In the genomic region with DNA sequence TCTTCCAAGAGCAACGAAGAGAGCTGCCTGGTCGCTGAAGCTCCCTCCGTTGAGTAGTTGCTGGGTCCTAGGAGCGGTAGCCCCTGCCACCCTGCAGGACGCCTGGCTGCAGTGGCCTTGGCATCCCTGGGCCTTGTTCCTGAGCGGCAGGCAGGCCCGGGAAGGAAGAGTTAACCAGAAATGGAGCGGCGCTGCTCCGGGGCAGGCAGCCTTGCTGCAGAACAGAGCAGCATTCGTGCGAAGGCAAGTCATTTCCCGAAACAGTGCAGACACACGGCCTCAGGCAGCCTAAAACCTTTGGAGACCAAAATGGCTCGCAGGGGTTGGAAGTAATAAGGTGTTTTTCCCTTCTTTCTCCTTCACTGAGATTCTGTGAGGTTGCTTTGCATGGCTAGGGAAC, we compare ENCODE assay signal across 8 mouse cellular contexts. TPM values are rescaled to one million over a fixed set of nuclear protein-coding genes. Genes with fewer than 3 reads are reported as not detected.
DNase-seq lines count a peak whose midpoint lies in the region; ATAC-seq and TF ChIP-seq lines count a peak whose summit lies in the region.

No protein-coding gene starts in this region.

- H3K9me3 ChIP-seq in heart, embryonic 13.5 days: no peaks in the 10 kb centered on the region
- H3K9me3 ChIP-seq in forebrain, embryonic 15.5 days: no peaks in the 10 kb centered on the region
- H3K9me3 ChIP-seq in limb, embryonic 15.5 days: no peaks in the 10 kb centered on the region
- no peaks in the 10 kb centered on the region for H3K9me3 ChIP-seq in lung, postnatal 0 days (ENCODE audit: low read length)

- TF ChIP-seq CTCF in lung, postnatal 0 days (IDR thresholded peaks at IDR 0.05): no peak

- intact Hi-C loops in heart, postnatal 25 days (cut with DNase I): no loop called here

- H3K4me1 ChIP-seq in heart, embryonic 13.5 days: peaks cover 5% of the 10 kb centered on the region
- H3K4me1 ChIP-seq in forebrain, embryonic 15.5 days: peaks cover 24% of the 10 kb centered on the region
- peaks cover 35% of the 10 kb centered on the region for H3K4me1 ChIP-seq in limb, embryonic 15.5 days
- no peaks in the 10 kb centered on the region for H3K4me1 ChIP-seq in lung, postnatal 0 days (ENCODE audit: insufficient read depth, low read depth, low read length)

- no peak overlapping the region for H3K4me3 ChIP-seq in heart, embryonic 13.5 days
- H3K4me3 ChIP-seq in forebrain, embryonic 15.5 days: no peak overlapping the region
- H3K4me3 ChIP-seq in limb, embryonic 15.5 days: 0 out of 2 replicates have a peak overlapping the region, but pooled peaks have one; percentile 11
- H3K4me3 ChIP-seq in lung, postnatal 0 days (ENCODE audit: low read depth, low read length): no peak overlapping the region

- H3K4me2 ChIP-seq in heart, embryonic 13.5 days: peak overlapping the region; percentile 48
- peak overlapping the region; percentile 20 for H3K4me2 ChIP-seq in forebrain, embryonic 15.5 days (replicated peaks)
- H3K4me2 ChIP-seq in limb, embryonic 15.5 days: peak overlapping the region; percentile 38
- H3K4me2 ChIP-seq in lung, postnatal 0 days (replicated peaks; ENCODE audit: low read depth, low read length): no peak overlapping the region

- H3K27ac ChIP-seq in heart, embryonic 13.5 days (replicated peaks): no peak overlapping the region
- peak overlapping the region; percentile 79 for H3K27ac ChIP-seq in forebrain, embryonic 15.5 days (replicated peaks)
- H3K27ac ChIP-seq in limb, embryonic 15.5 days: peak overlapping the region; percentile 74
- H3K27ac ChIP-seq in lung, postnatal 0 days (ENCODE audit: low read length): no peak overlapping the region

- H3K9ac ChIP-seq in heart, embryonic 13.5 days: peak overlapping the region; percentile 45; the same call in 1 of the 2 replicates
- no peak overlapping the region; the same call in 1 of the 2 replicates for H3K9ac ChIP-seq in forebrain, embryonic 15.5 days (replicated peaks)
- H3K9ac ChIP-seq in limb, embryonic 15.5 days: no peak overlapping the region
- no peak overlapping the region for H3K9ac ChIP-seq in lung, postnatal 0 days (replicated peaks; ENCODE audit: low read depth)

- TF ChIP-seq EP300 in lung, postnatal 0 days (IDR thresholded peaks at IDR 0.05): no peak

- 31% methylated on average over 15 of the region's 15 CpGs for WGBS in heart, embryonic 13.5 days
- WGBS in forebrain, embryonic 15.5 days: 18% methylated on average over 15 of the region's 15 CpGs
- 13% methylated on average over 15 of the region's 15 CpGs for WGBS in limb, embryonic 15.5 days
- 38% methylated on average over 15 of the region's 15 CpGs for WGBS in lung, postnatal 0 days

- no peaks in the 10 kb centered on the region for H3K36me3 ChIP-seq in heart, embryonic 13.5 days
- H3K36me3 ChIP-seq in forebrain, embryonic 15.5 days: no peaks in the 10 kb centered on the region
- H3K36me3 ChIP-seq in limb, embryonic 15.5 days: no peaks in the 10 kb centered on the region
- H3K36me3 ChIP-seq in lung, postnatal 0 days (ENCODE audit: insufficient read depth, low read length): no peaks in the 10 kb centered on the region

- H3K27me3 ChIP-seq in heart, embryonic 13.5 days (replicated peaks): no peaks in the 10 kb centered on the region; the same call in 1 of the 2 replicates
- no peaks in the 10 kb centered on the region for H3K27me3 ChIP-seq in forebrain, embryonic 15.5 days
- H3K27me3 ChIP-seq in limb, embryonic 15.5 days: no peaks in the 10 kb centered on the region
- no peaks in the 10 kb centered on the region for H3K27me3 ChIP-seq in lung, postnatal 0 days (replicated peaks; ENCODE audit: insufficient read depth, low read length)

- no peak for DNase-seq in heart, postnatal 25 days (ENCODE audit: low spot score)
- peak; percentile 13 for DNase-seq in brain, adult 2 months (ENCODE audit: low read depth, low spot score)
- no peak for DNase-seq in lung, postnatal 0 days (ENCODE audit: low spot score)
- no peak for DNase-seq in thymus, postnatal 36 days
- no peak for DNase-seq in layer of hippocampus, adult 9-11 months

- ATAC-seq in heart, embryonic 13.5 days (ENCODE audit: extremely low read depth, insufficient number of reproducible peaks, low FRiP score, low TSS enrichment): no peak
- ATAC-seq in forebrain, embryonic 15.5 days (replicated peaks): peak; percentile 65
- ATAC-seq in limb, embryonic 15.5 days (ENCODE audit: insufficient number of reproducible peaks, low FRiP score, low TSS enrichment, low read depth): no peak
- ATAC-seq in lung, postnatal 0 days: no peak

RNA-seq across cellular contexts. Expression of gene Kctd15, which starts 50.5 kb away (rescaled TPM):
- 6.5 and 6.7 TPM in 2 replicates for polyA plus RNA-seq in heart, embryonic 13.5 days (2015; fragmentation: Nextera tagmentation; extraction: Ambion mirVana)
- 1 to 10 TPM; 2.8 to 3.8 TPM for total RNA-seq in heart, postnatal 25 days (2021)
- polyA plus RNA-seq in forebrain, embryonic 15.5 days (2015; fragmentation: Nextera tagmentation; extraction: Ambion mirVana): 27.7 and 29.0 TPM in 2 replicates
- polyA plus RNA-seq in limb, embryonic 15.5 days (2015; fragmentation: Nextera tagmentation; extraction: Ambion mirVana): 29.4 and 32.6 TPM in 2 replicates
- polyA plus RNA-seq in lung, postnatal 0 days (2015; fragmentation: Nextera tagmentation; extraction: Ambion mirVana): 5.9 and 7.4 TPM in 2 replicates

Comparison
In these comparisons a context has a peak if more than half of its experiments do, and no peak if none do; other contexts are left out.
1. H3K27ac ChIP-seq: peak in forebrain, embryonic 15.5 days (single experiment) and limb, embryonic 15.5 days (single experiment); none in heart, embryonic 13.5 days (single experiment) and lung, postnatal 0 days (single experiment).